Mouse (Mus musculus) intestine, postnatal 0 days (tissue): ENCODE results near the gene Ss18l2. TPM values are rescaled to one million over a fixed set of nuclear protein-coding genes. Genes with fewer than 3 reads are reported as not detected.

Source experiments
- ATAC-seq: fragments of 200-750 bp; cut with Nextera tagmentation; 2 replicates; pipeline ENCODE4 v1.8.0; 2017; ENCODE audit warnings: mild to moderate bottlenecking, moderate TSS enrichment, moderate library complexity
- H3K27ac ChIP-seq: fragments of 300-500 bp; sonication (generic); 2 replicates; pipeline ENCODE4 v1.5.1; 2014; ENCODE audit warnings: mild to moderate bottlenecking, low read depth, low read length, moderate library complexity
- H3K27me3 ChIP-seq: fragments of 300-500 bp; sonication (generic); replicated peaks from 2 replicates; pipeline ENCODE4 v1.6.1; 2014; ENCODE audit warnings: low read length, mixed read lengths; ENCODE audit not compliant: control insufficient read depth, insufficient read depth
- H3K36me3 ChIP-seq: fragments of 300-500 bp; sonication (generic); 2 replicates; pipeline ENCODE4 v1.6.1; 2014; ENCODE audit warnings: mild to moderate bottlenecking, moderate library complexity; ENCODE audit not compliant: control insufficient read depth, insufficient read depth
- H3K4me1 ChIP-seq: fragments of 300-500 bp; sonication (generic); replicated peaks from 2 replicates; pipeline ENCODE4 v1.6.1; 2014; ENCODE audit warnings: antibody characterized with exemption, low read length, mixed read lengths; ENCODE audit not compliant: control insufficient read depth, insufficient read depth
- H3K4me2 ChIP-seq: fragments of 300-500 bp; sonication (generic); replicated peaks from 2 replicates; pipeline ENCODE4 v1.6.1; 2014; ENCODE audit warnings: low read depth, mild to moderate bottlenecking, moderate library complexity
- H3K4me3 ChIP-seq: fragments of 300-500 bp; sonication (generic); 2 replicates; pipeline ENCODE4 v1.5.1; 2014; ENCODE audit warnings: low read depth, low read length
- H3K9ac ChIP-seq: fragments of 300-500 bp; sonication (generic); 2 replicates; pipeline ENCODE4 v1.6.1; 2014; ENCODE audit warnings: mild to moderate bottlenecking, low read depth, low read length
- H3K9me3 ChIP-seq: fragments of 300-500 bp; sonication (generic); 2 replicates; pipeline ENCODE4 v1.6.1; 2016; ENCODE audit warnings: mixed run types; ENCODE audit not compliant: control insufficient read depth
- CTCF ChIP-seq: sonication (generic); IDR thresholded peaks from 2 replicates; pipeline ENCODE4 v1.5.1; 2016; ENCODE audit warnings: low read depth, mild to moderate bottlenecking, control low read depth, antibody characterized with exemption, moderate library complexity
- WGBS: fragments of 180-500 bp; shearing (Covaris S2); extraction: QIAGEN DNeasy Blood & Tissue Kit; methylation state at CpG from one replicate; pipeline ENCODE4 v1.1.7; 2014; 5-methylcytosine and 5-hydroxymethylcytosine counted together
- polyA plus RNA-seq: library from polyadenylated mRNA; unstranded; fragments of >200 nt; fragmentation: Nextera tagmentation; extraction: Ambion mirVana; gene quantifications from 2 replicates; pipeline ENCODE4 v1.2.1, GENCODE M21; 2015

Gene Ss18l2
- polyA plus RNA-seq, 1 experiment from 2014 or later = 144 TPM

DNA sequence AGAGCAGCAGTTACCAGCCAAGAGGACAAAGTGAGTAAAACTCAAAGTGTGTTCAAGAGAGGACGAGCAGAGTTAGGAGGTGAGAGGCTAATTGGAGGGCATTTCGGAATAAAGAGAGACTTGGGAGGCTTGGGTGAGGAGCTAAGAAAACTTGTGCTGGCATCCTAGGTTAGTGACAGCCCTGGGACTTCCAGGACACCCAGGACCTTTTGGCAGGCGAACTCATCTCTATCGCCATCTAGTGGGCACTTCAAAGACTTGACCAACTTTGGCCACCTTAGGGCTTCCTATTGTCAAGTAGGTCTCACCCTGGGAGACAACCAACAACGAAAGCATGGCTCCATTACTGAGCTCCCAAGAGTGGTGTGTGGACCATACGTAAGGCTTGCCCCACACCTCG lies 38.8 kb upstream of the Ss18l2 start:
- H3K27ac ChIP-seq = no peak overlapping the region
- H3K4me3 ChIP-seq = no peak overlapping the region
- peaks cover 9% of the 10 kb centered on the region; the same call in 1 of the 2 replicates for H3K36me3 ChIP-seq
- TF ChIP-seq CTCF = peak; percentile 87
- H3K9me3 ChIP-seq = no peaks in the 10 kb centered on the region
- WGBS = 34% methylated on average over 7 of the region's 7 CpGs
- no peak overlapping the region for H3K4me2 ChIP-seq
- no peak overlapping the region for H3K9ac ChIP-seq
- peak; percentile 57 for ATAC-seq
- peaks cover 2% of the 10 kb centered on the region; the same call in 1 of the 2 replicates for H3K4me1 ChIP-seq
- no peaks in the 10 kb centered on the region for H3K27me3 ChIP-seq

DNA sequence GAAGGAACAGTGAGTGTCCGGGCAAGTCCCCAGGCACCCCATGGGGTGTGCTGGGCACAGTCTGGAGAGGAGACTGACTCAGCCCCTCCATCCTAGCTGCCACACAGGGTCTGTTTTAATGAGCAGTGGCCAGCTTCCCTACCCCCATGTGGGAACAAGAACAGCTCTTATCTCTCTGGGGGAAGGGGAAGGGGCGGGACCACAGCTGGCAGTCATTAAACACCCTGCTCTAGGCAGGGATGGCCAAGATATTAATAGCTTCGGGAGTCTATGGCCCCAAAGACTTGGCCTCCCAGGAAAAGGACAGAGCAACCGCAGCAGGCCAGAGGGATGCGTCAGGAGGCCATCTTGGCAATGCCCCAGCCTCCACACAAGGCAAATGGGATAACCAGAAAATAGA lies 37.8 kb upstream of the Ss18l2 start:
- H3K4me3 ChIP-seq = no peak overlapping the region
- H3K36me3 ChIP-seq = peaks cover 5% of the 10 kb centered on the region; the same call in 1 of the 2 replicates
- no peak overlapping the region for H3K4me2 ChIP-seq
- H3K9me3 ChIP-seq = no peaks in the 10 kb centered on the region
- no peak overlapping the region for H3K27ac ChIP-seq
- H3K4me1 ChIP-seq = peaks cover 2% of the 10 kb centered on the region; the same call in 1 of the 2 replicates
- ATAC-seq = no peak
- no peak for TF ChIP-seq CTCF
- 36% methylated on average over 5 of the region's 5 CpGs for WGBS
- H3K9ac ChIP-seq = no peak overlapping the region
- H3K27me3 ChIP-seq = no peaks in the 10 kb centered on the region

DNA sequence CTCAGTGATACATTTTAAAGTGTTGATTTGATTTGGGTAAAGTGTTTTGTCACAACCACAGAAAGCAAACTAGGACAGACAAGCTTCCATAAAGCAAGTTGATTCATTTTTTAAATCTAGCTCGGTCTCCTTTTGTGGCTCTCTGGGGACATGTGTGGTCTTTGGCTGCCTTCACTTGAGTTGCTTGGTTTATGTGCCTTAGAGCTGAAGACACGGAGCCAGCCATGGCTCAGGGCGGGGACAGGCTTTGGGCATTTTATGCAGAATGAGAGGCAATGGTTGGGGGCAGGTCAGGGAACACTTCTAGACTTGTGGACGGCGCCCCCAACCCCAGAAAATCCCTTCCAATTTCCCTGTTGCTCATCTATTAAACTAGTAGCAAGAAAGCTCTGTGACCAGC lies 36.4 kb upstream of the Ss18l2 start:
- Histone ChIP-seq H3K27me3 (no peaks in the 10 kb centered on the region), H3K27ac (no peak overlapping the region), H3K4me3 (no peak overlapping the region), H3K4me1 (0 out of 2 replicates have a peak, but pooled peaks cover 2% of the 10 kb centered on the region), H3K4me2 (no peak overlapping the region), H3K9me3 (no peaks in the 10 kb centered on the region), H3K9ac (no peak overlapping the region), H3K36me3 (0 out of 2 replicates have a peak, but pooled peaks cover 4% of the 10 kb centered on the region)
- no peak for ATAC-seq
- TF ChIP-seq CTCF = no peak
- 91% methylated on average over 5 of the region's 5 CpGs for WGBS

DNA sequence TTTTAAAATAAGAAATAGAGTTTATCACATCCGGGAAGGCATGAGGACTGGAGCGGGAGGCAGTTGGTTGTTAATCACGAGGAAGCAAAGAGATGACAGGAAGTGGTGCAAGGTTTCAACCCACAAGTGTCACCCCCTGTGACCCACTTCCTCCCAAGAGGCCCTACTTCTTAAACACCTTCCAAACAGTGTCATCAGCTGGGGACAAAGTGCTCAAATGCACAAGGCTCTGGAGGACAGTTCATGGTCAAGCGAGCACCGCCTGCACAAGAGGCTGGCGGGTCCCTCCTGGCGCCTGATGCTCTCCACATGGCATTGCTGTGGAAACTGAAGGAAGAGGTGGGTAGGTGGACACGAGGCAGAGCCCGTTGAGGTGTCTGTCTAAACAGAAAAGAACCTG lies 35.1 kb upstream of the Ss18l2 start:
- no peak for ATAC-seq
- no peak overlapping the region for H3K4me3 ChIP-seq

DNA sequence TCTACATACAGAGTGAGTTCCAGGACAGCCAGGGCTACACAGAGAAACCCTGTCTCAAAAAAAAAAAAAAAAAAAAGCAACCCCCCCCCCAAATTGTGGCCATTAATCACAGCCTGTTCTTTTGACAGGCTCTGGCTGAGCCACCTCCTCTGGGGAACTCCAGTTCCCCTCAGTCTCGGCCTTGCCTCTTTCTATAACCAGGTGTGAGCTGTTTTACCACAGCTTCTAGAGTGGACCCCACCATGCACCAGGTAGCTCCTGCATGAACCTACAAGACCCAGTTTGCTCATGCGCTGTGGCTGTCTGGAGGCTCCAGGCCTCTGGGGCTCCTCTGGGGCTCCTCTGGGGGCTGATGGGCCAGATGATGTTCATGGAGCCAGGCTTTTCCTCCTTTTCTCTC lies 34.6 kb upstream of the Ss18l2 start:
- Histone ChIP-seq H3K9ac (no peak overlapping the region), H3K27me3 (no peaks in the 10 kb centered on the region), H3K4me3 (no peak overlapping the region), H3K9me3 (no peaks in the 10 kb centered on the region), H3K4me1 (no peaks in the 10 kb centered on the region), H3K4me2 (no peak overlapping the region), H3K27ac (no peak overlapping the region), H3K36me3 (no peaks in the 10 kb centered on the region)
- 85% methylated on average over 2 of the region's 2 CpGs for WGBS
- no peak for TF ChIP-seq CTCF
- no peak for ATAC-seq

More for the DNA sequence above, 35.1 kb upstream of the Ss18l2 start:
- no peaks in the 10 kb centered on the region for H3K27me3 ChIP-seq
- no peak overlapping the region for H3K27ac ChIP-seq
- H3K9ac ChIP-seq = no peak overlapping the region
- 0 out of 2 replicates have a peak, but pooled peaks cover 1% of the 10 kb centered on the region for H3K36me3 ChIP-seq
- 82% methylated on average over 9 of the region's 9 CpGs for WGBS
- TF ChIP-seq CTCF = no peak
- no peaks in the 10 kb centered on the region for H3K9me3 ChIP-seq
- no peak overlapping the region for H3K4me2 ChIP-seq
- no peaks in the 10 kb centered on the region for H3K4me1 ChIP-seq

DNA sequence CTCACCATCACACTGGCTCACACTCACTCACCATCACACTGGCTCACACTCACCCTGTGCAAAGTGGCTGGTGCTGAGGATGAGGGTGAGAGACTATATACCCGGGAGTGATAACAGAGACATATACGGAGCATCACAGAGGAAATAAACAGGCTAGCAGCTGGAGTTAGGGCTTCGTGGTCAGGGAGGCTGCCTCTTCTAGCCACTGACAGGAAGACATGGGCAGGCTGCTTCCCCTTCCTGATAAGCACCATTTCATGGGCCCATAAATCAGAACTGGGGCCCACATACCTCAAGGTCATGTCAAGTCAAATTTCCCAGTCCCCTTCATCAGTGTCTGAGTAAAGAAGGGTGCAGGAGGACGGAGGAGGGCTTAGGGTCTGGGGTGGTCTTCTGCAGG lies 33.1 kb upstream of the Ss18l2 start:
- TF ChIP-seq CTCF = no peak
- peaks cover 6% of the 10 kb centered on the region; the same call in 1 of the 2 replicates for H3K36me3 ChIP-seq
- H3K27me3 ChIP-seq = no peaks in the 10 kb centered on the region
- no peak overlapping the region for H3K4me2 ChIP-seq
- ATAC-seq = no peak
- H3K27ac ChIP-seq = no peak overlapping the region
- 38% methylated on average over 4 of the region's 4 CpGs for WGBS
- H3K9ac ChIP-seq = no peak overlapping the region
- no peaks in the 10 kb centered on the region for H3K4me1 ChIP-seq
- H3K9me3 ChIP-seq = no peaks in the 10 kb centered on the region
- no peak overlapping the region for H3K4me3 ChIP-seq

DNA sequence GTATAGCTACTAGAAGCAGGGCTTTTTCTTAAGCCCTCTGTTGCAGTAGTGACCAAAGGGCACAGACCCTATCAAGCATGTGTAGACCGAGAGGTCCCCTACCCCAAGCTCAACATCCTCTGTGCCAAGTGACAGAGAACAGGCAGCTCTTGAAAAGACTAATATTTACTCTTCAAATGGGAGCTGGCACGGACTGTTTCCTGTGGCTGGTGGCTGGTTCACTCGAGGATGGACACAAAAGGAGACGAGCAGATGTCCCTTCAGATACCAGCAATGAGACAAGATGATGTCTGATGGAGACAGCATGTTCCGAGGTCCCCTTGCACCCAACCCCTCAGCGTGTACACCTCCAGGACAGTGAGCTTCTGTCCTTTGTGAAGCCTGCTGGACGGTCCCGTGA lies 32.7 kb upstream of the Ss18l2 start:
- no peak for ATAC-seq
- 44% methylated on average over 8 of the region's 8 CpGs for WGBS
- H3K4me2 ChIP-seq = no peak overlapping the region
- H3K27ac ChIP-seq = no peak overlapping the region
- H3K36me3 ChIP-seq = peaks cover 9% of the 10 kb centered on the region; the same call in 1 of the 2 replicates
- H3K9ac ChIP-seq = no peak overlapping the region
- no peaks in the 10 kb centered on the region for H3K4me1 ChIP-seq
- no peak overlapping the region for H3K4me3 ChIP-seq
- H3K27me3 ChIP-seq = no peaks in the 10 kb centered on the region
- H3K9me3 ChIP-seq = no peaks in the 10 kb centered on the region
- TF ChIP-seq CTCF = no peak
